In genomic region chr1:87852892-87853600, GRCm38 (mm10) we compare ENCODE assay signal across 1 mouse cellular context.
TF ChIP-seq lines count a peak whose summit lies in the region.

Gene Dgkd (plus strand): TSS chr1:87853287.

TF ChIP-seq in CH12.LX, 34 proteins besides CTCF, POLR2A, EP300 and RAD21 (continued from another document):
- peak; percentile 36 for TF ChIP-seq NRF1 (IDR thresholded peaks at IDR 0.05; ENCODE audit: low read depth, low read length)
- TF ChIP-seq HCFC1 (IDR thresholded peaks at IDR 0.05; ENCODE audit: low read depth, low read length) = 0 out of 2 replicates have a peak, but pooled peaks have one; percentile 13
- no peak; the same call in 1 of the 2 replicates for TF ChIP-seq BHLHE40 (IDR thresholded peaks at IDR 0.05; ENCODE audit: low read depth, low read length)
- TF ChIP-seq KAT2A (IDR thresholded peaks at IDR 0.05; ENCODE audit: insufficient replicate concordance, low read length) = no peak
- TF ChIP-seq IRF4 (IDR thresholded peaks at IDR 0.05; ENCODE audit: low read depth, low read length) = no peak
